ENCODE assay signal across 25 mouse cellular contexts in the genomic region with DNA sequence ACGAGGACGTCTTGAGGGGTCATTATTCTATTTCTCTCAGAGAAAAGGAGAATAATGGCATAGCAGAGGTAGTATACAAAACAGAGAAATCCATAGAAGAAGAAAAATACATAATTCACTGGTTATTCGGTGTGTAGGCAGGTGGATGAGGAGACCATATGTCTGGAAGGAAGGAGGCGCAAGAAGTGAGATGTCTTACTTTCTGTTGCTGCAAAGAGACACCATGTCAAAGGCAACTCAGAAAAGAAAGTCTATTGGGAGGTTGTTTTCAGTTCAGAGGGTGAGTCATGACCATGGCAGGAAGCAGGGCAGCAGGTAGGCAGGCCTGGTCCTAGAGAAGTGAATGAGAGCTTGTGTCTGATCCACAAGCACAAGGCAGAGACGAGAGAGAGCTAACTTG. TPM values are rescaled to one million over a fixed set of nuclear protein-coding genes. Genes with fewer than 3 reads are reported as not detected.
DNase-seq lines count a peak whose midpoint lies in the region; ATAC-seq lines count a peak whose summit lies in the region.
"Had no signal": no experiment of that assay in that cellular context is flagged by ENCODE, and none has a peak within 500 bp of the region (broad histone marks: within the 10 kb centered on the region; RNA-seq: fewer than 3 reads in every experiment).

No protein-coding gene starts in this region.

- no peaks in the 10 kb centered on the region for H3K36me3 ChIP-seq in hindbrain, embryonic 13.5 days
- H3K36me3 ChIP-seq: embryonic facial prominence, embryonic 10.5 days; embryonic facial prominence, embryonic 12.5 days; forebrain, embryonic 15.5 days; G1E had no signal

- no peaks in the 10 kb centered on the region for H3K9me3 ChIP-seq in hindbrain, embryonic 13.5 days
- H3K9me3 ChIP-seq: embryonic facial prominence, embryonic 10.5 days; embryonic facial prominence, embryonic 12.5 days; forebrain, embryonic 13.5 days; forebrain, embryonic 15.5 days; G1E had no signal

- ATAC-seq in hindbrain, embryonic 13.5 days (ENCODE audit: low FRiP score) = no peak
- ATAC-seq: activated CD4-positive, CD25-positive, alpha-beta regulatory T cell, adult 4 months; CD4-positive, CD25-positive, alpha-beta regulatory T cell, adult 4 months; forebrain, embryonic 13.5 days; forebrain, embryonic 15.5 days; forebrain, postnatal 0 days; Patski had no signal

- H3K4me2 ChIP-seq in hindbrain, embryonic 13.5 days = no peak overlapping the region
- H3K4me2 ChIP-seq: embryonic facial prominence, embryonic 12.5 days; forebrain, embryonic 13.5 days; forebrain, embryonic 15.5 days had no signal

- H3K4me3 ChIP-seq in hindbrain, embryonic 13.5 days = no peak overlapping the region
- H3K4me3 ChIP-seq: embryonic facial prominence, embryonic 10.5 days; embryonic facial prominence, embryonic 12.5 days; forebrain, embryonic 13.5 days; forebrain, embryonic 15.5 days had no signal

- H3K27ac ChIP-seq in hindbrain, embryonic 13.5 days = no peak overlapping the region
- H3K27ac ChIP-seq: embryonic facial prominence, embryonic 10.5 days; embryonic facial prominence, embryonic 12.5 days; forebrain, embryonic 13.5 days; forebrain, embryonic 15.5 days had no signal

- no peak overlapping the region for H3K9ac ChIP-seq in hindbrain, embryonic 13.5 days
- H3K9ac ChIP-seq: embryonic facial prominence, embryonic 12.5 days; forebrain, embryonic 13.5 days; forebrain, embryonic 15.5 days; forebrain, postnatal 0 days had no signal

- no peaks in the 10 kb centered on the region for H3K27me3 ChIP-seq in hindbrain, embryonic 13.5 days
- H3K27me3 ChIP-seq: CH12.LX; embryonic facial prominence, embryonic 12.5 days; forebrain, embryonic 13.5 days; forebrain, embryonic 15.5 days; Patski had no signal

- H3K4me1 ChIP-seq in hindbrain, embryonic 13.5 days (replicated peaks) = no peaks in the 10 kb centered on the region
- H3K4me1 ChIP-seq: embryonic facial prominence, embryonic 10.5 days; embryonic facial prominence, embryonic 12.5 days; forebrain, embryonic 13.5 days had no signal

- 96% methylated on average over 5 of the region's 5 CpGs for WGBS in hindbrain, embryonic 13.5 days

- intact Hi-C loops in heart, postnatal 10 days (cut with DNase I) = no loop called here

- peak; percentile 60 for DNase-seq in heart, adult 11 months
- no peak for DNase-seq in heart, postnatal 10 days
- peak; percentile 39 for DNase-seq in right cerebral cortex, adult 18-20 months
- no peak for DNase-seq in right cerebral cortex, postnatal 14 days
- DNase-seq in brain, adult 2 months (ENCODE audit: low read depth, low spot score) = peak; percentile 56
- DNase-seq in adrenal gland, adult 2 months = no peak
- DNase-seq: adrenal gland, postnatal 10 days; adrenal gland, postnatal 25 days; B cell, adult 2 months; cerebellum, adult 11-12 months; cerebellum, adult 2 months; cerebellum, adult 9-10 months; cerebellum, postnatal 10 days; cerebellum, postnatal 25 days; forebrain, postnatal 0 days had no signal

RNA-seq across cellular contexts. Expression of a gene that starts 26.2 kb away (rescaled TPM):
- total RNA-seq in heart, postnatal 10 days (2021) = 1 to 10 TPM; 5.4 to 6.8 TPM
- total RNA-seq in adrenal gland, adult 2 months (2021) = 10 to 100 TPM in 1 of 2 experiments, 1 to 10 TPM in 1; 8.6 to 13.0 TPM
- polyA plus RNA-seq in adrenal gland, adult 2 months (2012; rRNA removed) = 2.4 and 2.5 TPM in 2 replicates
- 21.4 and 23.2 TPM in 2 replicates for polyA plus RNA-seq in hindbrain, embryonic 13.5 days (2015; fragmentation: Nextera tagmentation; extraction: Ambion mirVana)

Comparison
In these comparisons a context has a peak if more than half of its experiments do, and no peak if none do; other contexts are left out.
1. DNase-seq: peak in heart, adult 11 months (single experiment), right cerebral cortex, adult 18-20 months (single experiment) and brain, adult 2 months (single experiment); none in heart, postnatal 10 days (0 of 2), right cerebral cortex, postnatal 14 days (single experiment) and adrenal gland, adult 2 months (single experiment).